Mouse (Mus musculus) heart, embryonic 12.5 days (tissue): ENCODE data around the gene Kif5a. TPM values are rescaled to one million over a fixed set of nuclear protein-coding genes. Genes with fewer than 3 reads are reported as not detected.

ENCODE experiments used
- ATAC-seq: fragments of 200-750 bp; cut with Nextera tagmentation; 2 replicates; pipeline ENCODE4 v1.8.0; 2017; ENCODE audit warnings: moderate TSS enrichment, moderate library complexity; ENCODE audit not compliant: insufficient number of reproducible peaks, low FRiP score
- H3K27ac ChIP-seq: fragments of 300-500 bp; sonication (generic); 2 replicates; pipeline ENCODE4 v1.5.1; 2016; ENCODE audit warnings: mild to moderate bottlenecking, moderate library complexity; ENCODE audit not compliant: poor library complexity, severe bottlenecking
- H3K27me3 ChIP-seq: fragments of 300-500 bp; sonication (generic); replicated peaks from 2 replicates; pipeline ENCODE4 v1.6.1; 2016; ENCODE audit warnings: mild to moderate bottlenecking, moderate library complexity
- H3K36me3 ChIP-seq: fragments of 300-500 bp; sonication (generic); 2 replicates; pipeline ENCODE4 v1.6.1; 2016; ENCODE audit warnings: mild to moderate bottlenecking, moderate library complexity
- H3K4me1 ChIP-seq: fragments of 300-500 bp; sonication (generic); replicated peaks from 2 replicates; pipeline ENCODE4 v1.6.1; 2016; ENCODE audit warnings: mild to moderate bottlenecking
- H3K4me2 ChIP-seq: fragments of 300-500 bp; sonication (generic); 2 replicates; pipeline ENCODE4 v1.6.1; 2016; ENCODE audit warnings: mild to moderate bottlenecking, moderate library complexity
- H3K4me3 ChIP-seq: fragments of 300-500 bp; sonication (generic); 2 replicates; pipeline ENCODE4 v1.5.1; 2016; ENCODE audit warnings: mild to moderate bottlenecking
- H3K9ac ChIP-seq: fragments of 300-500 bp; sonication (generic); 2 replicates; pipeline ENCODE4 v1.6.1; 2016; ENCODE audit warnings: mild to moderate bottlenecking, moderate library complexity
- H3K9me3 ChIP-seq: fragments of 300-500 bp; sonication (generic); replicated peaks from 2 replicates; pipeline ENCODE4 v1.6.1; 2016; ENCODE audit warnings: mild to moderate bottlenecking, moderate library complexity
- WGBS: fragments of 180-500 bp; shearing (Covaris S2); methylation state at CpG from one replicate; pipeline ENCODE4 v1.1.7; 2016; 5-methylcytosine and 5-hydroxymethylcytosine counted together
- polyA plus RNA-seq: library from polyadenylated mRNA; unstranded; fragments of >200 nt; fragmentation: Nextera tagmentation; extraction: Ambion mirVana; gene quantifications from 2 replicates; pipeline ENCODE4 v1.2.1, GENCODE M21; 2016

Kif5a gene
- polyA plus RNA-seq, 1 experiment from 2014 or later, result 0.79 TPM

- Histone ChIP-seq H3K9me3 (no peaks in the 10 kb centered on the region), H3K36me3 (no peaks in the 10 kb centered on the region), H3K9ac (no peak overlapping the region), H3K4me2 (no peak overlapping the region), H3K27ac (no peak overlapping the region), H3K27me3 (peaks cover 41% of the 10 kb centered on the region), H3K4me1 (no peaks in the 10 kb centered on the region), H3K4me3 (no peak overlapping the region)
- 73% methylated on average over 8 of the region's 8 CpGs for WGBS
- ATAC-seq, result no peak
These were observed 36.0 kb downstream of the Kif5a start for GRCm38 (mm10) chr10:127227163-127227562.

DNA sequence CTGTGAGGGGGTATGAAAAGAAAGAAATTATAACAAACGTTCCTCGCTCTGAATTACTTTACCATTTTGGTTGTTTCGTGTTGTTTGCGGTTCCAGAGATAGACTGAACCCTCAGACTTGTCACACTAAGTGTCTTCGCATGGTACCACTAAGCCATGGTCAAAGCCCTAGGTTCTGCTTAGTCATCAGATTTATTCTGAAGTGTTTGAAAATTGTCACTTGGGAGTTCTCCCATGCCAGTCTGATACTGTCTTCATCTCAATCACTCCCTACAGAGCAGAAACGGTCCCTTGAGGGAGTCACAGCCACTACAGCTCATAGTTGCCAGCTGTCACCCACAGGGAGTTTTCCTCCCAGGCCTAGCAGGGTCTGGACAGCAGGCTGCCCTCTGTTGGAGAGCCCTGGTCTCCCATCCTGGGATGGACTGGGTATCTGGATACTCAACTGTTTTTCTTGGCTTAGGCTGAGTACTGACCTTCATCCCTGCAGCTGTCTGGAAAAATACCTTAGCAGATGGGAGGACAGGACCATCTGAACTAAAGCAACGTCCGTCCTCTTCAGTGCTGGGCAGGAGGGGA is 36.7 kb downstream of the Kif5a start:
- Histone ChIP-seq H3K4me3 (no peak overlapping the region), H3K36me3 (no peaks in the 10 kb centered on the region), H3K9me3 (no peaks in the 10 kb centered on the region), H3K27ac (no peak overlapping the region), H3K9ac (no peak overlapping the region), H3K4me1 (no peaks in the 10 kb centered on the region), H3K4me2 (no peak overlapping the region), H3K27me3 (peaks cover 36% of the 10 kb centered on the region)
- ATAC-seq, result no peak
- 66% methylated on average over 8 of the region's 8 CpGs for WGBS

GRCm38 (mm10) chr10:127225732-127226131 is 37.4 kb downstream of the Kif5a start:
- H3K27me3 ChIP-seq, result peaks cover 32% of the 10 kb centered on the region
- no peak overlapping the region for H3K9ac ChIP-seq
- no peaks in the 10 kb centered on the region for H3K36me3 ChIP-seq
- no peak overlapping the region for H3K4me3 ChIP-seq
- no peaks in the 10 kb centered on the region for H3K4me1 ChIP-seq
- H3K9me3 ChIP-seq, result no peaks in the 10 kb centered on the region
- WGBS, result 24% methylated on average over 10 of the region's 10 CpGs
- H3K27ac ChIP-seq, result no peak overlapping the region
- no peak overlapping the region for H3K4me2 ChIP-seq
- ATAC-seq, result no peak

DNA sequence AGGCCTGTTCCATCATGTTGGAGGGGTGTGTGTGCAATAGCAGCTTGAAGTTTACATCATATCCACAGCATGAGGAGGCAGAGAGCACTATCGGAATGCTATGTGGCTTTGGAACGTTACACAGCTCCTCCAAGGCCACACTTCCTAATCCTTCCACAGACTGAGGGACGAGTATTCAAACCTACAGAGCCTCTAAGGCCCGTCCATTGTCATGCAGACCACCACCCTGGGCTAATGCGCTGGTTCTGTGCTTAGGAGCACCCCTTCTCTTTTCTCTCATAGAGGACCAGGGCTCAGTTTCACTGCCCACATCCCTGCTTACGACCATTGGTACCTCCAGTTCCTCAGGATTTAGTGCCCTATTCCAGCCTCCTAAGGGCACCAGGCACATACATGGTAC is 37.9 kb downstream of the Kif5a start:
- H3K4me1 ChIP-seq, result no peaks in the 10 kb centered on the region
- H3K4me3 ChIP-seq, result no peak overlapping the region
- H3K9ac ChIP-seq, result no peak overlapping the region
- H3K4me2 ChIP-seq, result no peak overlapping the region
- H3K36me3 ChIP-seq, result no peaks in the 10 kb centered on the region
- WGBS, result 57% methylated on average over 6 of the region's 6 CpGs
- H3K27me3 ChIP-seq, result peaks cover 28% of the 10 kb centered on the region
- ATAC-seq, result no peak
- H3K9me3 ChIP-seq, result 0 out of 2 replicates have a peak, but pooled peaks cover 2% of the 10 kb centered on the region
- H3K27ac ChIP-seq, result no peak overlapping the region

- Histone ChIP-seq H3K4me3 (no peak overlapping the region), H3K4me2 (no peak overlapping the region), H3K36me3 (no peaks in the 10 kb centered on the region), H3K9ac (no peak overlapping the region), H3K27ac (no peak overlapping the region), H3K4me1 (no peaks in the 10 kb centered on the region), H3K9me3 (0 out of 2 replicates have a peak, but pooled peaks cover 4% of the 10 kb centered on the region), H3K27me3 (no peaks in the 10 kb centered on the region)
- no peak for ATAC-seq
- 80% methylated on average over 2 of the region's 2 CpGs for WGBS
These were observed 44.8 kb downstream of the Kif5a start for GRCm38 (mm10) chr10:127218339-127218738.

DNA sequence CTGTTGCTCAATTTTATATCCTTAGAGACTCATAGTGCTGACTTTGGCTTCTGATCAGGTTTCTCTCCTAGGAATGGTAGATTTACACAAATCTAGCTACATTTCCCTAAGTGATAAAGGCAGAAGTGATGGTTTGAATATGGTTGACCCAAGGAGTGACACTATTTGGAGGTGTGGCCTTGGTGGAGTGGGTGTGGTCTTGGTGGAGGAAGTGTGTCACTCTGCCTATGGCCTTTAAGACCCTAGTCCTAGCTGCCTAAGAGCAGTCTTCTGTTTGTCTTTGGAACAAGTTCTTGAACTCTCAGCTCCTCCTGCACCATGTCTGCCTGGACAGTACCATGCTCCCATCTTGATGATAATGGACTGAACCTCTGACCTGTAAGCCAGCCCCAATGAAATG is 46.0 kb downstream of the Kif5a start:
- Histone ChIP-seq H3K27me3 (no peaks in the 10 kb centered on the region), H3K4me2 (no peak overlapping the region), H3K36me3 (no peaks in the 10 kb centered on the region), H3K9ac (no peak overlapping the region), H3K4me1 (no peaks in the 10 kb centered on the region), H3K4me3 (no peak overlapping the region), H3K27ac (no peak overlapping the region), H3K9me3 (0 out of 2 replicates have a peak, but pooled peaks cover 4% of the 10 kb centered on the region)
- ATAC-seq, result no peak

- WGBS, result 90% methylated on average over 11 of the region's 11 CpGs
These were observed 46.7 kb downstream of the Kif5a start for GRCm38 (mm10) chr10:127216456-127216855.

DNA sequence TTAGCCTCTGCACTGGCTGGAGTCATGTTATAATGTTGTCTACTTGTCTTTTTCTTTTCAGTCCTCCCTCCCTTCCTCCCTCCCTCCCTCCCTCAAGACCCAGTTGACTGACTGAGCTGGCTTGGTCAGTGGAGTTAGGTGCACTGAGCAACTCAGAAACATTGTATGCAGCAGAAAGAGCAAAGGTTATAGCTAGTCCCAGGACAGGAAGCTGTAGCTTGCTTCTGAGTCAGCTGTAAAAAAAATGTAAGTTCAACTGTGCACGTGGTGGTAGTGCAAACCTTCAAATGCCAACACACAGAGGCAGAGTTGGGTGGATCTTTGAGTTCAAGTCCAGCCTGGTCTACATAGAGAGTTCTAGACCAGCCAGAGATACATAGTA is 48.7 kb downstream of the Kif5a start:
- Histone ChIP-seq H3K27me3 (no peaks in the 10 kb centered on the region), H3K4me3 (no peak overlapping the region), H3K36me3 (no peaks in the 10 kb centered on the region), H3K4me2 (no peak overlapping the region), H3K4me1 (peaks cover 12% of the 10 kb centered on the region), H3K27ac (no peak overlapping the region), H3K9me3 (no peaks in the 10 kb centered on the region), H3K9ac (no peak overlapping the region)
- WGBS, result 53% methylated on average over 1 of the region's 1 CpGs
- ATAC-seq, result no peak

More at GRCm38 (mm10) chr10:127216456-127216855, 46.7 kb downstream of the Kif5a start:
- ATAC-seq, result no peak
- Histone ChIP-seq H3K27ac (no peak overlapping the region), H3K4me1 (no peaks in the 10 kb centered on the region), H3K9me3 (0 out of 2 replicates have a peak, but pooled peaks cover 4% of the 10 kb centered on the region), H3K9ac (no peak overlapping the region), H3K36me3 (no peaks in the 10 kb centered on the region), H3K4me2 (no peak overlapping the region), H3K27me3 (no peaks in the 10 kb centered on the region), H3K4me3 (no peak overlapping the region)

DNA sequence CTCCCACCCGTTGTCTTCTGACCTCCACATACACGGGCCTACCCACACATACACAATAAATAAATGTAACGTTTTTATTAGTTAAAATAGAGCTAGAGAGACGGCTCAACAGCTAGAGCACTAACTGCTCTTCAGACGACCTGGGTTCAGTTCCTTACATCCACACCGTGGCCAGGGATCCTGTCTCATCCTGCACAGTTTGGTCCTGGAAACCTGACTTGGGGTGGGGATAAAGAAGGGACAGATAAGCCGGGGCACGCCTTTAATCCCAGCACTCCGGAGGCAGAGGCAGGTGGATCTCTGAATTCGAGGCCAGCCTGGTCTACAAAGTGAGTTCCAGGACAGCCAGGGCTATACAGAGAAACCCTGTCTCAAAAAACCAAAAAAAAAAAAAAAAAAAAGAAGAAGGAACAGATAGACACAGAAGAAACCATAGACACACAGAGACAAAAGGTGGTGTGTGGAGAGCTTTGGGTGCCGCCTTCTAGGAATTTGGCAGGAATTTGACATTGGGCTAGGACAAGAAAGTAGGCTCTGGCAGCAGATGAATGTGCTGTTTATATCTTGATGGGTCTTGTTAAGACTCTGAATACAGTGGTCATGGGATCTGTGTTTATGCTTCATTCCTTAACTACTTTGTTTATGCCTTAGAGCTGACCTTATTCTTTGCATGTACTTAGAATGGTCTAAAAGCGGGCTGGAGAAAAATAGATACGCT is 49.3 kb downstream of the Kif5a start:
- no peak for ATAC-seq
- Histone ChIP-seq H3K9me3 (no peaks in the 10 kb centered on the region), H3K36me3 (0 out of 2 replicates have a peak, but pooled peaks cover 2% of the 10 kb centered on the region), H3K27me3 (no peaks in the 10 kb centered on the region), H3K4me3 (no peak overlapping the region), H3K4me1 (peaks cover 12% of the 10 kb centered on the region), H3K4me2 (no peak overlapping the region), H3K9ac (no peak overlapping the region), H3K27ac (no peak overlapping the region)
- 77% methylated on average over 13 of the region's 13 CpGs for WGBS

GRCm38 (mm10) chr10:127213272-127213671 is 49.9 kb downstream of the Kif5a start:
- no peak for ATAC-seq
- Histone ChIP-seq H3K9ac (no peak overlapping the region), H3K4me2 (no peak overlapping the region), H3K4me1 (peaks cover 12% of the 10 kb centered on the region), H3K4me3 (no peak overlapping the region), H3K36me3 (peaks cover 7% of the 10 kb centered on the region), H3K27ac (no peak overlapping the region), H3K9me3 (no peaks in the 10 kb centered on the region), H3K27me3 (no peaks in the 10 kb centered on the region)
- WGBS, result 88% methylated on average over 8 of the region's 8 CpGs

GRCm38 (mm10) chr10:127211414-127211854 is 51.7 kb downstream of the Kif5a start, which contains the start of gene Pip4k2c:
Gene Pip4k2c (minus strand): TSS chr10:127211585.
- H3K27ac ChIP-seq, result peak within 1 kb of the TSS; percentile 25
- WGBS, result under 1% methylated on average over 47 of the region's 47 CpGs
- H3K9me3 ChIP-seq, result no peaks in the 10 kb centered on the region
- H3K36me3 ChIP-seq, result peaks cover 23% of the 10 kb centered on the region
- no peaks in the 10 kb centered on the region for H3K27me3 ChIP-seq
- H3K4me1 ChIP-seq, result peaks cover 12% of the 10 kb centered on the region
- H3K4me3 ChIP-seq, result peak within 1 kb of the TSS; percentile 74
- H3K4me2 ChIP-seq, result peak within 1 kb of the TSS; percentile 86
- peak within 1 kb of the TSS; percentile 80 for H3K9ac ChIP-seq
- ATAC-seq, result peak; percentile 99
